Mouse (Mus musculus): ENCODE data around the gene Hist1h4d. TPM values are rescaled to one million over a fixed set of nuclear protein-coding genes. Genes with fewer than 3 reads are reported as not detected.
"Not testable (repeated sequence)": the region's sequence is repeated elsewhere in the genome, so short reads cannot be mapped to it uniquely, and the experiment has no call there.

Hist1h4d gene
- total RNA-seq, 2 experiments from 2014 or later = 167 to 189 TPM

DNA sequence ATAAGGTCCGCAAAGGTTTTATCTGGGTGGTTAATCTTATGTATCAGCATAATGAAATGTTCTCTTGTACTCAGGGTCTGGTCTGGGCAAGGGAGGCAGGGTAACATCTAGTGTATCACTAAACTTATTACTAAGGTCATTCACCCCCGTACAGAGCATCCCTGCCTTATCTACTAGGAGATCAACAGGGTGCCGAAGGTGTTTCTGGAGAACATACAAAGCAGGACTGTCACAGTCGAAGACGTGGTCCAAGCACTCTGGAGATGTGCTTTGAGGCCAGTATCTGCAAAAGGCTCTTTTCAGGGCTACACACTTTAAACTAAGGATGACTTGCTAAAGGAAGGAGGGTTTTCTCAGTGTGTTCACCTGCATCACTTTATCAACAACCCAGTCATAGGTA lies 34.7 kb upstream of the Hist1h4d start:
- intact Hi-C loops (cut with DNase I) = no loop called here
- no peak for DNase-seq

DNA sequence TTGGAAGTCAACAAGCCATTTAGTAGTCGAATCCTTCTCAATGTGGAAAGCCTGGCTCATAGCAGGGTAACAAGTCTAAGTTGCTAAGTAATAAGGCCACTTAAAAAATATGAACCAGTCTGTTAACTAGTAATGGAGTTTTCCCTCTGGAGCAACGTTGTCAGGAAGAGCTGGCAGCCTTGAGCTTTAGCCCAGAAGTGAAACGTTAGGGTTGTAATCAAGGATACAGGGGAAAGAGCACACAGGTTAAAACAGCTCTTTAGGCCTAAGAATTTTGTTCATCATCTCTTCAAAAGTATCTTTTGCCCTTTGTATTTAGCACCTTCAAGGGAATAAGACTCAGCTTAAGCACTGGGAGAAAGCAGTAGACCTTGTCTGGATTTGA lies 30.6 kb upstream of the Hist1h4d start:
- intact Hi-C loops (cut with DNase I) = no loop called here
- peak in 1 of 2 experiments; percentile 4 for DNase-seq

DNA sequence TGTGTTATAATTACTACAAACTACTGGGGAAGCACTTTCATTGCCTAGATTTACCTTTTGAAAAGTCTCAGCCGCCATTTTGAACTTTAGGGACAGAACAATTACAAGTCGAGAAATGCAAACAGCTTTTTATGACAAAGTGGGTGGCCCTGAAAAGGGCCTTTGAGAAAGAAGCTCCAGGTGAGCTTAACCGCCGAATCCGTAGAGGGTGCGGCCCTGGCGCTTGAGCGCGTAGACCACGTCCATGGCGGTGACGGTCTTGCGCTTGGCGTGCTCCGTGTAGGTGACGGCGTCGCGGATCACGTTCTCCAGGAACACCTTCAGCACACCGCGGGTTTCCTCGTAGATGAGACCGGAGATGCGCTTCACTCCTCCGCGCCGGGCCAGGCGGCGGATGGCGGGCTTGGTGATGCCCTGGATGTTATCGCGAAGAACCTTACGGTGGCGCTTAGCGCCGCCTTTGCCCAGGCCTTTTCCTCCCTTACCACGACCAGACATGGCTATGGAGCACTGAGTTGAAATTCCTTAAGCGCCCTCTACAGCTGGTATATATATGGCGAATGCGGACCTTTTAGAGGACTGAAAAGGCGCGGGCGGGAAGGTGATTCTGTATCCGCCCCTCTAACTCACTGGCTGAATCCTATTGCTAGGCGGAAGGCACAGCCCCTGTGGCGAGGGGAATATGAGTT lies 30.1 kb upstream of the Hist1h4d start, which contains the start of gene Hist1h4f:
TSS of gene Hist1h4f (minus strand) at position 503 of the 689 bp plus-strand sequence.
- intact Hi-C loops (cut with DNase I) = not testable (repeated sequence)
- DNase-seq = peak; percentile 90 to 91

GRCm38 (mm10) chr13:23551931-23552914 lies 29.2 kb upstream of the Hist1h4d start:
- peak in 1 of 2 experiments; percentile 6 for DNase-seq
- intact Hi-C loops (cut with DNase I) = no loop called here

DNA sequence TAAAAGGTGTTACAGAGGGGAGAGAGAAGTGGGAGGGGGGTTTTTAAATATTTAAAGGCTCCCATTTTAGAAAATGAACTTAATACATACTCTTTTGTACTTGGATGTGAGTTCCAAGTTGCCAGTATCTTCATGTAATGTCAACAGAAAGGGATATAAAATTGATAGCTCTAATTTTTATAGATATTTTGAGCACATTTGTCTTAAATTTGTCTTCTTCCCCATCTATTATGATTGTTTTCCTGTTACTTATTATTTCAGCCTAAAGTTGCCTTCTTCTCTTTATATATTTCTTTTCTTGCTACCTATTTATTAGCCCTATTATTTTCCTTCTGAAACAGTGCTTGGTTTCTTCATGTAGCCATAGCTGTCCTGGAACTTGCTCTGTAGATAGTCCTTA lies 28.4 kb upstream of the Hist1h4d start, which contains the start of gene Hist1h1d:
TSS of gene Hist1h1d (plus strand) at position 301 of the 400 bp plus-strand sequence.
- no peak for DNase-seq
- intact Hi-C loops (cut with DNase I) = no loop called here

GRCm38 (mm10) chr13:23554393-23554792 lies 27.0 kb upstream of the Hist1h4d start:
- peak in 1 of 2 experiments; percentile 41 for DNase-seq
- intact Hi-C loops (cut with DNase I) = no loop called here

- peak; percentile 86 for DNase-seq
- intact Hi-C loops (cut with DNase I) = no loop called here
Measured at GRCm38 (mm10) chr13:23554925-23555838, 26.2 kb upstream of the Hist1h4d start.

- intact Hi-C loops (cut with DNase I) = no loop called here
- DNase-seq = peak; percentile 85
Measured at GRCm38 (mm10) chr13:23555839-23556416, 25.5 kb upstream of the Hist1h4d start.

- no peak for DNase-seq
- intact Hi-C loops (cut with DNase I) = no loop called here
Measured at GRCm38 (mm10) chr13:23556906-23557305, 24.5 kb upstream of the Hist1h4d start.

DNA sequence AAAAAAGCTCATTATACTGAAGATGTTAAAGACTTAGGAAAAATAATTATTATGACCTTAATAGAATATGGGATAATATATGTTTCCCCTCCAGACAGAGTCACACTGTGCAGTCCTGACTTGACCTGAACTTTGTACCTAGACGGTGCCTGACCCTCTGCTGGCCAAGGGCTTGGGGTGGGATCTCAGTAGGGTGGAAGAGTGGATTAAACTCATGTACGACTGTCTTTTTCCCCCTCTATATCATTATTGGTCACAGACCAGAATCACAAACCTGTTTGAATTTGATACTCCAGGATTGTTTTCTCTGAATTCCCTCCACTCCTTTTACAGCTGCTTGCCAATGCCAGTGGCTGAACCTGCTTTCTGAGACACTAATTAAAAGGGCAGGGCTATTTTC lies 20.7 kb upstream of the Hist1h4d start:
- DNase-seq; intact Hi-C loops (cut with DNase I): not testable (repeated sequence)

- DNase-seq; intact Hi-C loops (cut with DNase I): not testable (repeated sequence)
Measured at GRCm38 (mm10) chr13:23561531-23561882, 19.9 kb upstream of the Hist1h4d start.

- peak; percentile 96 for DNase-seq
- intact Hi-C loops (cut with DNase I) = not testable (repeated sequence)
Measured at GRCm38 (mm10) chr13:23561883-23562659, 19.3 kb upstream of the Hist1h4d start, which contains the start of gene Hist1h3e. Gene Hist1h3e, minus strand, starts transcription at chr13:23562369.

- peak; percentile 62 to 70 for DNase-seq
- intact Hi-C loops (cut with DNase I) = no loop called here
Measured at GRCm38 (mm10) chr13:23562699-23563462, 18.5 kb upstream of the Hist1h4d start.

- DNase-seq = no peak
- intact Hi-C loops (cut with DNase I) = no loop called here
Measured at GRCm38 (mm10) chr13:23564482-23564881, 16.9 kb upstream of the Hist1h4d start.

- intact Hi-C loops (cut with DNase I); DNase-seq: not testable (repeated sequence)
Measured at GRCm38 (mm10) chr13:23570261-23571021, 11.0 kb upstream of the Hist1h4d start.

DNA sequence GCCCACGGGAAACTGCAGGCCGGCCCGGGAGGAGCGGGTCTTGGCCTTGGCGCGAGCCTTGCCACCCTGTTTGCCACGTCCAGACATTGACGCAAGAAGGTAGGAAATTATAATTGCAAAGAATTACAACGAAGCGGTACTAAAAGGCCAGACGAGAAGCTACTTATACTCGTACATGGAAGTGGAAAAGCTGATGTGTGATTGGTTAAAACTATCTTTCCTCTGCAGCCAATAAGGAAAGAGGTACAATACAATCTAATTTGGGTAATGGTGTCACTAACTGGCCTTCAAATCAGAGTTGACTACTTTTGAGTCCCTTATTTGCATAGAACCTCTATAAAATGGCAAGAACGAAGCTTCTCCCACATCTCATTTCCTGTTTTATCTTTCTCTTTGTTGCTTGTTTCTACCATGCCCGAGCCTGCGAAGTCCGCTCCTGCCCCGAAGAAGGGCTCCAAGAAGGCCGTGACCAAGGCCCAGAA lies 10.3 kb upstream of the Hist1h4d start, which contains the start of the genes Hist1h2ae and Hist1h2bg:
TSS of gene Hist1h2ae (minus strand) at position 199 of the 482 bp plus-strand sequence.
TSS of gene Hist1h2bg (plus strand) at position 375 of the 482 bp plus-strand sequence.
- intact Hi-C loops (cut with DNase I) = no loop called here
- DNase-seq = peak; percentile 81 to 82
